Comparison of ENCODE assay signal across 10 mouse cellular contexts in genomic region chr16:91793507-91794278, GRCm38 (mm10).
A peak's percentile ranks its signal among the peaks of the same experiment; 100 is the strongest.
DNase-seq lines count a peak whose midpoint lies in the region; ATAC-seq and TF ChIP-seq lines count a peak whose summit lies in the region.
"Had no signal": no experiment of that assay in that cellular context is flagged by ENCODE, and none has a peak within 500 bp of the region (broad histone marks: within the 10 kb centered on the region; RNA-seq: fewer than 3 reads in every experiment).

No protein-coding gene starts in this region.

- peaks cover 31% of the 10 kb centered on the region for H3K4me1 ChIP-seq in heart, embryonic 11.5 days (ENCODE audit: control insufficient read depth, insufficient read depth, low read length)
- peaks cover 38% of the 10 kb centered on the region for H3K4me1 ChIP-seq in liver, postnatal 0 days (ENCODE audit: insufficient read depth)
- H3K4me1 ChIP-seq: forebrain, embryonic 15.5 days had no signal

- no peaks in the 10 kb centered on the region for H3K27me3 ChIP-seq in heart, embryonic 11.5 days (ENCODE audit: control insufficient read depth, insufficient read depth, low read length)
- H3K27me3 ChIP-seq in liver, postnatal 0 days (ENCODE audit: insufficient read depth, low read length): no peaks in the 10 kb centered on the region
- H3K27me3 ChIP-seq: forebrain, embryonic 15.5 days had no signal

- 54% methylated on average over 13 of the region's 13 CpGs for WGBS in heart, embryonic 11.5 days (ENCODE audit: insufficient replicate concordance)
- WGBS in liver, postnatal 0 days (ENCODE audit: insufficient replicate concordance): 22% methylated on average over 13 of the region's 13 CpGs

- 0 out of 2 replicates have a peak overlapping the region, but pooled peaks have one; percentile 28 for H3K9ac ChIP-seq in heart, embryonic 11.5 days (ENCODE audit: low read depth, low read length)
- H3K9ac ChIP-seq in liver, postnatal 0 days (replicated peaks): no peak overlapping the region
- H3K9ac ChIP-seq: forebrain, embryonic 15.5 days had no signal

- H3K36me3 ChIP-seq in heart, embryonic 11.5 days (ENCODE audit: control insufficient read depth, insufficient read depth, low read length): peaks cover 4% of the 10 kb centered on the region; the same call in 1 of the 2 replicates
- H3K36me3 ChIP-seq in liver, postnatal 0 days (replicated peaks; ENCODE audit: insufficient read depth, low read length): peaks cover 2% of the 10 kb centered on the region; the same call in 1 of the 2 replicates

- peak overlapping the region; percentile 74 for H3K27ac ChIP-seq in heart, embryonic 11.5 days (ENCODE audit: low read depth, low read length)
- H3K27ac ChIP-seq in liver, postnatal 0 days (ENCODE audit: low read depth): peak overlapping the region; percentile 79
- no peak overlapping the region for H3K27ac ChIP-seq in left cerebral cortex, adult 2 months
- H3K27ac ChIP-seq: forebrain, embryonic 15.5 days had no signal

- DNase-seq in CD4-positive, CD25-positive, alpha-beta regulatory T cell, adult 2 months (ENCODE audit: low read depth, low spot score): peak; percentile 27
- DNase-seq in adipocyte (ENCODE audit: low spot score): peak; percentile 41
- no peak for DNase-seq in liver, postnatal 0 days
- DNase-seq in left cerebral cortex, adult 2 months (ENCODE audit: extremely low spot score in 1 of 2, low spot score in 2 of 2): no peak
- no peak for DNase-seq in right cerebral cortex, postnatal 25 days
- DNase-seq in spleen, postnatal 36 days (ENCODE audit: low spot score in 2 of 2): no peak

- no peak for ATAC-seq in CD4-positive, CD25-positive, alpha-beta regulatory T cell, adult 4 months
- no peak for ATAC-seq in heart, embryonic 11.5 days (replicated peaks; ENCODE audit: insufficient number of reproducible peaks, low FRiP score, low TSS enrichment)
- no peak for ATAC-seq in liver, postnatal 0 days
- ATAC-seq: forebrain, embryonic 15.5 days; intestine, postnatal 0 days had no signal

- intact Hi-C loops in left cerebral cortex, adult 2 months (cut with DNase I): no loop called here

- H3K4me2 ChIP-seq in heart, embryonic 11.5 days: peak overlapping the region; percentile 32
- H3K4me2 ChIP-seq in liver, postnatal 0 days (ENCODE audit: low read depth, low read length): peak overlapping the region; percentile 56
- H3K4me2 ChIP-seq: forebrain, embryonic 15.5 days had no signal

- H3K9me3 ChIP-seq in heart, embryonic 11.5 days (replicated peaks; ENCODE audit: control insufficient read depth, low read length): no peaks in the 10 kb centered on the region
- no peaks in the 10 kb centered on the region for H3K9me3 ChIP-seq in liver, postnatal 0 days (ENCODE audit: low read length)
- H3K9me3 ChIP-seq: forebrain, embryonic 15.5 days had no signal

- TF ChIP-seq CTCF in liver, postnatal 0 days (IDR thresholded peaks at IDR 0.05; ENCODE audit: low read depth): no peak
- no peak for TF ChIP-seq CTCF in left cerebral cortex, adult 2 months (IDR thresholded peaks at IDR 0.05)

- H3K4me3 ChIP-seq in heart, embryonic 11.5 days (ENCODE audit: low read depth, low read length): no peak overlapping the region; the same call in 1 of the 2 replicates
- no peak overlapping the region for H3K4me3 ChIP-seq in liver, postnatal 0 days (ENCODE audit: low read depth, low read length)
- H3K4me3 ChIP-seq in left cerebral cortex, adult 2 months: no peak overlapping the region
- H3K4me3 ChIP-seq: forebrain, embryonic 15.5 days had no signal

- TF ChIP-seq EP300 in liver, postnatal 0 days (IDR thresholded peaks at IDR 0.05; ENCODE audit: low read depth): 0 out of 2 replicates have a peak, but pooled peaks have one; percentile 28

Comparison
In these comparisons a context has a peak if more than half of its experiments do, and no peak if none do; other contexts are left out.
1. DNase-seq: peak in CD4-positive, CD25-positive, alpha-beta regulatory T cell, adult 2 months (single experiment) and adipocyte (single experiment); none in liver, postnatal 0 days (single experiment), left cerebral cortex, adult 2 months (0 of 2), right cerebral cortex, postnatal 25 days (single experiment) and spleen, postnatal 36 days (0 of 2).